ENCODE assay signal across 8 mouse cellular contexts in the genomic region with DNA sequence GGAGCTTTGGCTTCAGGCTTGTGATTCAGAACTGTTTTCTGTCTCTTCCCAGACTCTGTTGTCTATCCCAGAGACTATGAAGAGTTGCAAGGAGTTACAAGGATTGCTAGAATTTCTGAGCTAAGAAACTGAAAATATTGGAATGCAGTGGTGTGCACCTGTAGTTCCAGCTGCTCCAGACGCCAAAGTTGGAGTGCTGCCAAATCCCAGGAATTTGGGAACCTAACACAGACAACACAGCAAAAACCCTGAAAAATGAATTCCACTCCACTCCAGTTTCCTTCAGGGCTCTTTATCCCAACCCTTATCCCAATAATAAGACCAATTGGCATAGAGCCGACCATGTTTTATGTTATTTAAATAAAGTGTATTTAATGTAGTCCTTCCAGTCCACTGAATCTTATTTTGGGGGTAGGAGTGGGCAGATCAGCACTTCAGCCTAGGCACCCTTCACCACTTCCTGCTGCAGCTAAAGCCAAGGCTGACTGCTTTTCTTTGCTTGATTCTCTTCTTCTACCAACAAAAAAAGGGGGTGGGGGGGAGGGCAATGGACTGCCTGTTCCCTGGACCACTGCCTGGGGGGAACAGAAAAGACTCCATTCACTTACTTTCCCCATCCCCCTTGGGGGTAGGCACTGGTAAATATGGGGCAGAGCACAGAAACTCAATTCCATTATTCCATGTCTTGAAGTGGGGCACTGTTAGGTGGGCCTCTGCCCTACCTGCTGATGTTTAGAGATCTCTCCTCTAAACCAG. TPM values are rescaled to one million over a fixed set of nuclear protein-coding genes. Genes with fewer than 3 reads are reported as not detected.
DNase-seq lines count a peak whose midpoint lies in the region; ATAC-seq and TF ChIP-seq lines count a peak whose summit lies in the region.

No protein-coding gene starts in this region.

- no peak for ATAC-seq in heart, embryonic 16.5 days (replicated peaks; ENCODE audit: extremely low read depth, insufficient read depth, low FRiP score)
- 0 out of 2 replicates have a peak, but pooled peaks have one; percentile 44 for ATAC-seq in limb, embryonic 11.5 days (ENCODE audit: insufficient number of reproducible peaks, low FRiP score, low TSS enrichment, low read depth)
- ATAC-seq in stomach, postnatal 0 days (ENCODE audit: low FRiP score, low TSS enrichment), result peak; percentile 43

- H3K4me1 ChIP-seq in heart, embryonic 16.5 days (ENCODE audit: control insufficient read depth, insufficient read depth, low read length), result peaks cover 20% of the 10 kb centered on the region
- H3K4me1 ChIP-seq in limb, embryonic 11.5 days (ENCODE audit: control insufficient read depth, insufficient read depth, low read length), result peaks cover 6% of the 10 kb centered on the region; the same call in 1 of the 2 replicates
- no peaks in the 10 kb centered on the region for H3K4me1 ChIP-seq in stomach, postnatal 0 days (replicated peaks; ENCODE audit: control insufficient read depth, insufficient read depth)

- peak overlapping the region; percentile 50 for H3K4me2 ChIP-seq in heart, embryonic 16.5 days (ENCODE audit: low read depth, low read length)
- no peak overlapping the region for H3K4me2 ChIP-seq in limb, embryonic 11.5 days (ENCODE audit: low read depth, severe bottlenecking)
- H3K4me2 ChIP-seq in stomach, postnatal 0 days (replicated peaks; ENCODE audit: low read depth), result peak overlapping the region; percentile 45

- peaks cover 39% of the 10 kb centered on the region for H3K36me3 ChIP-seq in heart, embryonic 16.5 days (ENCODE audit: control insufficient read depth, insufficient read depth)
- H3K36me3 ChIP-seq in limb, embryonic 11.5 days (ENCODE audit: control insufficient read depth, insufficient read depth, low read length), result peaks cover 23% of the 10 kb centered on the region
- no peaks in the 10 kb centered on the region for H3K36me3 ChIP-seq in stomach, postnatal 0 days (ENCODE audit: control insufficient read depth, insufficient read depth, low read length)

- no peak for TF ChIP-seq EP300 in stomach, postnatal 0 days (optimal IDR thresholded peaks at IDR 0.05)

- DNase-seq in heart, postnatal 10 days, result no peak
- DNase-seq in right cerebral cortex, postnatal 10 days (ENCODE audit: low spot score in 2 of 2), result peak; percentile 68 to 72
- no peak for DNase-seq in right cerebral cortex, postnatal 4 days
- DNase-seq in limb, embryonic 11.5 days (ENCODE audit: low spot score), result no peak
- DNase-seq in stomach, postnatal 0 days (ENCODE audit: low spot score), result no peak
- no peak for DNase-seq in spleen, adult 12 weeks (ENCODE audit: low spot score)
- no peak for DNase-seq in ovary, postnatal 14 days (ENCODE audit: low spot score)

- intact Hi-C loops in heart, postnatal 10 days (cut with DNase I), result no loop called here

- no peaks in the 10 kb centered on the region for H3K9me3 ChIP-seq in heart, embryonic 16.5 days (replicated peaks; ENCODE audit: control insufficient read depth, low read length)
- H3K9me3 ChIP-seq in limb, embryonic 11.5 days (ENCODE audit: control insufficient read depth, low read length), result no peaks in the 10 kb centered on the region
- no peaks in the 10 kb centered on the region for H3K9me3 ChIP-seq in stomach, postnatal 0 days (ENCODE audit: control insufficient read depth, low read length)

- H3K27me3 ChIP-seq in heart, embryonic 16.5 days (ENCODE audit: control insufficient read depth, insufficient read depth, low read length), result no peaks in the 10 kb centered on the region
- H3K27me3 ChIP-seq in limb, embryonic 11.5 days (ENCODE audit: control insufficient read depth, insufficient read depth, low read length), result no peaks in the 10 kb centered on the region
- H3K27me3 ChIP-seq in stomach, postnatal 0 days (ENCODE audit: control insufficient read depth, insufficient read depth, low read length), result no peaks in the 10 kb centered on the region

- TF ChIP-seq CTCF in stomach, postnatal 0 days (IDR thresholded peaks at IDR 0.05; ENCODE audit: low read depth), result no peak

- no peak overlapping the region for H3K9ac ChIP-seq in heart, embryonic 16.5 days (ENCODE audit: low read length)
- H3K9ac ChIP-seq in limb, embryonic 11.5 days (ENCODE audit: low read length), result no peak overlapping the region
- H3K9ac ChIP-seq in stomach, postnatal 0 days (ENCODE audit: low read length), result no peak overlapping the region

- no peak overlapping the region for H3K4me3 ChIP-seq in heart, embryonic 16.5 days (ENCODE audit: low read length)
- H3K4me3 ChIP-seq in limb, embryonic 11.5 days (ENCODE audit: low read depth, low read length), result no peak overlapping the region
- no peak overlapping the region for H3K4me3 ChIP-seq in stomach, postnatal 0 days (ENCODE audit: low read depth, low read length)

- 39% methylated on average over 2 of the region's 2 CpGs for WGBS in heart, embryonic 16.5 days
- 64% methylated on average over 2 of the region's 2 CpGs for WGBS in limb, embryonic 11.5 days
- whole genome bisulfite sequencing in stomach, postnatal 0 days, result 30% methylated on average over 2 of the region's 2 CpGs

- H3K27ac ChIP-seq in heart, embryonic 16.5 days (ENCODE audit: low read length), result peak overlapping the region; percentile 3
- no peak overlapping the region for H3K27ac ChIP-seq in limb, embryonic 11.5 days (replicated peaks; ENCODE audit: low read depth, low read length)
- H3K27ac ChIP-seq in stomach, postnatal 0 days (replicated peaks), result 0 out of 2 replicates have a peak overlapping the region, but pooled peaks have one; percentile 18

RNA-seq across cellular contexts. Expression of gene Aldoc, which starts 0.5 kb away (rescaled TPM):
- 29.0 and 30.7 TPM in 2 replicates for polyA plus RNA-seq in heart, embryonic 16.5 days (2015; fragmentation: Nextera tagmentation; extraction: Ambion mirVana)
- 1 to 10 TPM in 1 of 2 experiments, under 1 TPM in 1; 0.81 to 1.1 TPM for total RNA-seq in heart, postnatal 10 days (2021)
- polyA plus RNA-seq in limb, embryonic 11.5 days (2014; fragmentation: Nextera tagmentation; extraction: Ambion mirVana), result 3.6 and 8.5 TPM in 2 replicates
- polyA plus RNA-seq in stomach, postnatal 0 days (2015; fragmentation: Nextera tagmentation; extraction: Ambion mirVana), result 15.0 and 17.1 TPM in 2 replicates

RNA-seq across cellular contexts. Expression of gene Pigs, which starts 6.0 kb away (rescaled TPM):
- polyA plus RNA-seq in heart, embryonic 16.5 days (2015; fragmentation: Nextera tagmentation; extraction: Ambion mirVana), result 52.3 and 56.3 TPM in 2 replicates
- 10 to 100 TPM; 26.4 to 26.8 TPM for total RNA-seq in heart, postnatal 10 days (2021)
- polyA plus RNA-seq in limb, embryonic 11.5 days (2014; fragmentation: Nextera tagmentation; extraction: Ambion mirVana), result 69.2 and 70.2 TPM in 2 replicates
- 36.2 and 38.7 TPM in 2 replicates for polyA plus RNA-seq in stomach, postnatal 0 days (2015; fragmentation: Nextera tagmentation; extraction: Ambion mirVana)

RNA-seq across cellular contexts. Expression of gene Spag5, which starts 20.9 kb away (rescaled TPM):
- polyA plus RNA-seq in heart, embryonic 16.5 days (2015; fragmentation: Nextera tagmentation; extraction: Ambion mirVana), result 27.7 and 28.5 TPM in 2 replicates
- 1 to 10 TPM; 8.8 to 9.5 TPM for total RNA-seq in heart, postnatal 10 days (2021)
- 65.6 and 72.4 TPM in 2 replicates for polyA plus RNA-seq in limb, embryonic 11.5 days (2014; fragmentation: Nextera tagmentation; extraction: Ambion mirVana)
- 4.4 and 5.7 TPM in 2 replicates for polyA plus RNA-seq in stomach, postnatal 0 days (2015; fragmentation: Nextera tagmentation; extraction: Ambion mirVana)

RNA-seq across cellular contexts. Expression of gene Unc119, which starts 21.0 kb away (rescaled TPM):
- polyA plus RNA-seq in heart, embryonic 16.5 days (2015; fragmentation: Nextera tagmentation; extraction: Ambion mirVana), result 34.0 and 37.1 TPM in 2 replicates
- 10 to 100 TPM in 1 of 2 experiments, 1 to 10 TPM in 1; 9.0 to 10.1 TPM for total RNA-seq in heart, postnatal 10 days (2021)
- polyA plus RNA-seq in limb, embryonic 11.5 days (2014; fragmentation: Nextera tagmentation; extraction: Ambion mirVana), result 84.2 and 86.9 TPM in 2 replicates
- polyA plus RNA-seq in stomach, postnatal 0 days (2015; fragmentation: Nextera tagmentation; extraction: Ambion mirVana), result 26.5 and 27.9 TPM in 2 replicates

RNA-seq across cellular contexts. Expression of gene BC030499, which starts 31.6 kb away (rescaled TPM):
- 0.32 and 0.51 TPM in 2 replicates for polyA plus RNA-seq in heart, embryonic 16.5 days (2015; fragmentation: Nextera tagmentation; extraction: Ambion mirVana)
- total RNA-seq in heart, postnatal 10 days (2021), result under 1 TPM; 0.57 to 0.67 TPM
- polyA plus RNA-seq in limb, embryonic 11.5 days (2014; fragmentation: Nextera tagmentation; extraction: Ambion mirVana), result 0.09 and 0.16 TPM in 2 replicates
- not detected in 2 replicates for polyA plus RNA-seq in stomach, postnatal 0 days (2015; fragmentation: Nextera tagmentation; extraction: Ambion mirVana)

Comparison
In these comparisons a context has a peak if more than half of its experiments do, and no peak if none do; other contexts are left out.
1. DNase-seq: peak in right cerebral cortex, postnatal 10 days (2 of 2); none in heart, postnatal 10 days (0 of 2), right cerebral cortex, postnatal 4 days (single experiment), limb, embryonic 11.5 days (single experiment), stomach, postnatal 0 days (single experiment), spleen, adult 12 weeks (single experiment) and ovary, postnatal 14 days (single experiment).